Mouse (Mus musculus) C2C12 (cell line): ENCODE results near the gene Fam83c.

Source experiments
- CTCF ChIP-seq: IDR thresholded peaks from one replicate; pipeline ENCODE4 v1.5.1; 2011; ENCODE audit not compliant: control insufficient read depth, insufficient read depth, insufficient read length
- MAX ChIP-seq: IDR thresholded peaks from one replicate; pipeline ENCODE4 v1.6.1; 2011; ENCODE audit warnings: mild to moderate bottlenecking, control low read depth
- MYOG ChIP-seq: IDR thresholded peaks from one replicate; pipeline ENCODE4 v1.6.1; 2011; ENCODE audit not compliant: control insufficient read depth, insufficient read length; ENCODE audit errors: extremely low read depth
- USF1 ChIP-seq: IDR thresholded peaks from one replicate; pipeline ENCODE4 v1.6.1; 2011; ENCODE audit warnings: low read depth, mild to moderate bottlenecking, control low read depth, moderate library complexity

DNA sequence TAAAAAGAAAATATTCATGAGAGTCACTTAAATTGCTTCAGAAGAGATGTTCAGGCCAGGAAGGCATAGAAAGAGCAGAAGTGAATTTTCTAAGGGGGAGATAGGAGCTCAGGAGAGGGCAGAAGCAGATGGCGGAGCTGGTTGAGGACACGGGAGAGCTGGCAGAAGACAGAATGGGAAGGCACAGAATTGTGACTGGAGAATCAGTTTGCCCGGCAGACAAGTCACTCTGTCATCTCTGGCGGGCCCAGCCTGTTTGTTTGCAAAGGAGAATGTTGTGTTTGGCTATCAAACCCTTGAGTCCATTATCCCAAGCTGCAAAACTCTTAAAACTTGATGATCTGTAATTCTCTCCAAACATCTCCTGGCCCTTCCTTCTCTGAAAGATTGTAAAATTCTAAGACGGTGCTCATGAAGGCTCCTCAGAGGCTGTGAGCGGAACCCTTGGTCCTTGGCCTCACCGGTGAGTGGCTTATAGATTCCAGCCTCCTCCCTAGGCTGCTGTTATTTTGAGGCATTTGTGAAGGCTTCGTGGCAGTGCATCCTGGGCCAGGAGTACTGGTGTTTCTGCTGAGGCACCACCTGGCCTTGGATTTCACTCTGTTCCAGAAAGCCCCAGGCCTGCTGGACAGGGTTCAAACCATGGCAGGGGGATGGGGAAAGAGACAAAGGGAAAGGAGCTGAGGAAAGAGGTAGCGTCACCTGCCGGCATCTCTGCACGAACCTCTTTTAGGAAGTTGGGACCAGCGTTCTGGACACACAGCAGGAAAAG is 39.8 kb downstream of the Fam83c start:
- TF ChIP-seq CTCF (no peak), MYOG (no peak), USF1 (no peak), MAX (no peak)
